Mouse (Mus musculus): ENCODE measurements at regions not wholly inside any gene's neighbourhood (a gene's known extent, or its start where the extent isn't known, plus 50 kb on each side); places are given as distances from the start of the nearest gene placed in this dataset.

DNA sequence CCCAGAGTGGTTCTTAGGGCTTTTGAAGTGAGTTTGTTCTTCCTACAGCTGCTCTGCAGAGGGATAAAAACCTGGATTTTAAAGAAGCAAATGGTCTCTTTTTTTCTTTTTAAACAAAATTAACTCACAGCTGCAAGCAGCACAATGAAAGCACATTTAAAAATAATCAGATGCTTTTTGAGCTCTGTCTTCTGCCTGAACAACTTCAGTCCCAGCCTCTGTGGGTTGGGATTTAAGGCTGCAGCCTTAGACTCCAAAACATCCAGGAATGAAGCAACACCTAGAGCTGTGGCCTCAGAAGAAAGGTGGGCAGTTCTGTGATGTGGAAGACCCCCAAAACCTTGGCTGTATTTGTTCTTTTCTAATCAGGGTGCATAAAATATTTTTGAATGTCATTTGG, 446.7 kb upstream of the Pkn2 start:
- no peaks in the 10 kb centered on the region for H3K27me3 ChIP-seq (replicated peaks; ENCODE audit: control insufficient read depth, insufficient read depth, low read length)

GRCm38 (mm10) chr3:143327652-143328051, 445.8 kb upstream of the Pkn2 start:
- Histone ChIP-seq H3K4me1 (ENCODE audit: control insufficient read depth, insufficient read depth, low read length) (no peaks in the 10 kb centered on the region), H3K4me3 (ENCODE audit: low read depth, low read length) (no peak overlapping the region), H3K27ac (replicated peaks; ENCODE audit: low read depth, low read length) (no peak overlapping the region), H3K36me3 (ENCODE audit: control insufficient read depth, insufficient read depth, low read length) (no peaks in the 10 kb centered on the region), H3K9ac (ENCODE audit: low read depth, low read length) (no peak overlapping the region), H3K27me3 (replicated peaks; ENCODE audit: control insufficient read depth, insufficient read depth, low read length) (no peaks in the 10 kb centered on the region), H3K9me3 (ENCODE audit: control insufficient read depth, low read length) (no peaks in the 10 kb centered on the region), H3K4me2 (ENCODE audit: low read depth, low read length) (no peak overlapping the region)
- no peak for DNase-seq (ENCODE audit: low spot score)
- WGBS, result 55% methylated on average over 4 of the region's 4 CpGs
- no peak for ATAC-seq (ENCODE audit: low read depth)

More for the DNA sequence above, 446.7 kb upstream of the Pkn2 start:
- Histone ChIP-seq H3K4me1 (ENCODE audit: control insufficient read depth, insufficient read depth, low read length) (no peaks in the 10 kb centered on the region), H3K9me3 (ENCODE audit: control insufficient read depth, low read length) (no peaks in the 10 kb centered on the region), H3K4me3 (ENCODE audit: low read depth, low read length) (no peak overlapping the region), H3K27ac (replicated peaks; ENCODE audit: low read depth, low read length) (no peak overlapping the region), H3K36me3 (ENCODE audit: control insufficient read depth, insufficient read depth, low read length) (no peaks in the 10 kb centered on the region), H3K4me2 (ENCODE audit: low read depth, low read length) (no peak overlapping the region), H3K9ac (ENCODE audit: low read depth, low read length) (no peak overlapping the region)
- no peak for DNase-seq (ENCODE audit: low spot score)
- no peak for ATAC-seq (ENCODE audit: low read depth)

GRCm38 (mm10) chr3:143316457-143316856, 434.7 kb upstream of the Pkn2 start:
- no peak for ATAC-seq (ENCODE audit: low read depth)
- peak; percentile 30 for DNase-seq (ENCODE audit: low spot score)
- Histone ChIP-seq H3K4me2 (ENCODE audit: low read depth, low read length) (no peak overlapping the region), H3K36me3 (ENCODE audit: control insufficient read depth, insufficient read depth, low read length) (no peaks in the 10 kb centered on the region), H3K4me1 (ENCODE audit: control insufficient read depth, insufficient read depth, low read length) (no peaks in the 10 kb centered on the region), H3K27ac (replicated peaks; ENCODE audit: low read depth, low read length) (no peak overlapping the region), H3K4me3 (ENCODE audit: low read depth, low read length) (no peak overlapping the region), H3K9me3 (ENCODE audit: control insufficient read depth, low read length) (no peaks in the 10 kb centered on the region), H3K27me3 (replicated peaks; ENCODE audit: control insufficient read depth, insufficient read depth, low read length) (no peaks in the 10 kb centered on the region), H3K9ac (ENCODE audit: low read depth, low read length) (no peak overlapping the region)
- 47% methylated on average over 7 of the region's 7 CpGs for WGBS

DNA sequence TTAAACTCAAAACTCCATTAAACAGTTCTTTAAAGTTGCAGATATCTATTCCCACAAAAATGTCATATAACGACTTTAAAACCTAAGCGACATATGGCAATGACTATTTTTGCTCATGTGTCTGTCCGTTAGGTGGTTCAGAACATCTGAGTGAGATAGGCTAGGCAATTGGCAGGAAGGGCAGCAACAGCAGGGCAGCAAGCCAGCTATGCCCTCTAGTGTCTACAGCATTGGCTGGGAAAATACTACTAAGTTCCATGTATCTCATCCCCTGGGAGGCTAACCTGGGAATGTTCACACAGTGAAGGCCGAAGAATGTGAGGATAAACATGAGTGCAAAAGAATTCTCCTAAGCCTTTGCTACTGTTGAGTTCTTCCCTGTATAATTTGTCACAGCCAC, 410.0 kb upstream of the Pkn2 start:
- no peak for DNase-seq (ENCODE audit: low spot score)

DNA sequence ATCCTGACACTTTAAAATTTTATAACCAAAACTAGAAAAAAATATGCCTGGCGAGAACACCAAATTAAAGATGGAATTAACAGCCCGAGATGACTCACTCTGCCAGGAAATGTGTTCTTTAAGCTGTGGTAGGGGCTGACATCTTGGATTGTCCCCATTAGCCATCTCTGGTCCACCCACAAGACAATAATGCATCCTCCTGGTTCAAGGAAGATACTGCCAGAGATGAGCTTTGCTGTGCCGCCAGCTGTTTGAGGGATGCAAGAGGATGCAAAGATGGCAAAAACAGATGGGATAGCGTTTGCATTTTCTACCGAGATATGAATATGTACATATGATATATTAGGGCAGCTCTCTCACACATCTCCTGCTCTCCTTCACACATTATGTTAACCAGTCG, 382.3 kb upstream of the Pkn2 start:
- Histone ChIP-seq H3K36me3 (ENCODE audit: control insufficient read depth, insufficient read depth, low read length) (no peaks in the 10 kb centered on the region), H3K27me3 (replicated peaks; ENCODE audit: control insufficient read depth, insufficient read depth, low read length) (no peaks in the 10 kb centered on the region), H3K4me1 (ENCODE audit: control insufficient read depth, insufficient read depth, low read length) (no peaks in the 10 kb centered on the region), H3K9me3 (ENCODE audit: control insufficient read depth, low read length) (no peaks in the 10 kb centered on the region), H3K9ac (ENCODE audit: low read depth, low read length) (no peak overlapping the region), H3K4me3 (ENCODE audit: low read depth, low read length) (no peak overlapping the region), H3K27ac (replicated peaks; ENCODE audit: low read depth, low read length) (no peak overlapping the region), H3K4me2 (ENCODE audit: low read depth, low read length) (no peak overlapping the region)
- DNase-seq (ENCODE audit: low spot score), result no peak
- 84% methylated on average over 6 of the region's 6 CpGs for WGBS
- no peak for ATAC-seq (ENCODE audit: low read depth)

More for the DNA sequence above, 410.0 kb upstream of the Pkn2 start:
- Histone ChIP-seq H3K4me2 (ENCODE audit: low read depth, low read length) (no peak overlapping the region), H3K4me3 (ENCODE audit: low read depth, low read length) (no peak overlapping the region), H3K9me3 (ENCODE audit: control insufficient read depth, low read length) (no peaks in the 10 kb centered on the region), H3K36me3 (ENCODE audit: control insufficient read depth, insufficient read depth, low read length) (no peaks in the 10 kb centered on the region), H3K27me3 (replicated peaks; ENCODE audit: control insufficient read depth, insufficient read depth, low read length) (no peaks in the 10 kb centered on the region), H3K4me1 (ENCODE audit: control insufficient read depth, insufficient read depth, low read length) (no peaks in the 10 kb centered on the region), H3K9ac (ENCODE audit: low read depth, low read length) (no peak overlapping the region), H3K27ac (replicated peaks; ENCODE audit: low read depth, low read length) (no peak overlapping the region)
- no peak for ATAC-seq (ENCODE audit: low read depth)
- 79% methylated on average over 4 of the region's 4 CpGs for WGBS

DNA sequence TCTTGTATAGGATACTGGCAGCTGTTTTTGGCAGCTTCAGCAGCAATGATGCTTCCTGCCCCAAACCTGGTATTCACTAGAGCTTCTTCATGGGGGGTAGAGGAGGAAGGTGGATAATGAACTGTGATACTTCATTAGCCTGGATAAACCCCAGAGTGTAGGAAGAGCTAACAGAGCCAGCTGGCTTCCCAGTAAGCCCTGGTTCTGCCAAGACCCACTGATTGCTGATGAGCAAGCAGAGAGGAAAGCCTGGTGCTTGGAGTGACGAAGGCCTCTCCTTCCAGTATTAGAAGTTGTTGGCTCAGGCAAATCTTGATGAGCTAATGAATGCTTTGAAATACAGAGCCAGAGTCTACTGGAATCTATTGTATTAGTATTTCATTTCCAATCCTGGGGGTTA, 370.8 kb upstream of the Pkn2 start:
- Histone ChIP-seq H3K4me1 (ENCODE audit: control insufficient read depth, insufficient read depth, low read length) (no peaks in the 10 kb centered on the region), H3K36me3 (ENCODE audit: control insufficient read depth, insufficient read depth, low read length) (no peaks in the 10 kb centered on the region), H3K27me3 (replicated peaks; ENCODE audit: control insufficient read depth, insufficient read depth, low read length) (no peaks in the 10 kb centered on the region), H3K4me3 (ENCODE audit: low read depth, low read length) (no peak overlapping the region), H3K4me2 (ENCODE audit: low read depth, low read length) (no peak overlapping the region), H3K27ac (replicated peaks; ENCODE audit: low read depth, low read length) (no peak overlapping the region), H3K9ac (ENCODE audit: low read depth, low read length) (no peak overlapping the region), H3K9me3 (ENCODE audit: control insufficient read depth, low read length) (no peaks in the 10 kb centered on the region)
- ATAC-seq (ENCODE audit: low read depth) (no peak), DNase-seq (ENCODE audit: low spot score) (no peak)
- WGBS, result 89% methylated on average over 1 of the region's 1 CpGs

DNA sequence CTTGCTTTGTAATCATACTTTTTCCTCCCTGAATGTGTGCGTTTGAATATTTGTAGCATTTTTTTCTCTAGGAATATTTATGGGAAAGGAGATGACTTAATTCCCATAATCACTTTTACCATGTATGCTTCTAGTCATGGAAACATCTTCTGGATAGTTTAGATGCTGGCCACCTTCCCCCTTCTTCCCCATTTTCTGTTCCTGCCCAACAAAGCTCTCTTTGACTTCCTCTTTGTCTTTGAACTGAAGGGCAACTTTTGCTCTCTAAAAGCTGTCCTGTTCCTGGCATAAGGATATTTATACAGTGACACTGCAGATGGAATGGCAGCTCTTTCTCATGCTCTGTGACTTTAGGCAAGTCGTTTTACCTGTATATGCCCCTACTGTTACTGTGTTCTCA, 370.2 kb upstream of the Pkn2 start:
- WGBS, result 73% methylated on average over 2 of the region's 2 CpGs
- H3K4me3 ChIP-seq (ENCODE audit: low read depth, low read length), result no peak overlapping the region
- no peaks in the 10 kb centered on the region for H3K4me1 ChIP-seq (ENCODE audit: control insufficient read depth, insufficient read depth, low read length)
- H3K9me3 ChIP-seq (ENCODE audit: control insufficient read depth, low read length), result no peaks in the 10 kb centered on the region
- H3K9ac ChIP-seq (ENCODE audit: low read depth, low read length), result no peak overlapping the region
- no peak for ATAC-seq (ENCODE audit: low read depth)
- H3K4me2 ChIP-seq (ENCODE audit: low read depth, low read length), result no peak overlapping the region
- H3K36me3 ChIP-seq (ENCODE audit: control insufficient read depth, insufficient read depth, low read length), result no peaks in the 10 kb centered on the region
- no peak overlapping the region for H3K27ac ChIP-seq (replicated peaks; ENCODE audit: low read depth, low read length)
- no peaks in the 10 kb centered on the region for H3K27me3 ChIP-seq (replicated peaks; ENCODE audit: control insufficient read depth, insufficient read depth, low read length)
- DNase-seq (ENCODE audit: low spot score), result no peak

- Histone ChIP-seq H3K27ac (replicated peaks; ENCODE audit: low read depth, low read length) (no peak overlapping the region), H3K27me3 (replicated peaks; ENCODE audit: control insufficient read depth, insufficient read depth, low read length) (no peaks in the 10 kb centered on the region), H3K9me3 (ENCODE audit: control insufficient read depth, low read length) (no peaks in the 10 kb centered on the region), H3K36me3 (ENCODE audit: control insufficient read depth, insufficient read depth, low read length) (no peaks in the 10 kb centered on the region), H3K9ac (ENCODE audit: low read depth, low read length) (no peak overlapping the region), H3K4me3 (ENCODE audit: low read depth, low read length) (no peak overlapping the region), H3K4me2 (ENCODE audit: low read depth, low read length) (no peak overlapping the region), H3K4me1 (ENCODE audit: control insufficient read depth, insufficient read depth, low read length) (0 out of 2 replicates have a peak, but pooled peaks cover 3% of the 10 kb centered on the region)
- ATAC-seq (ENCODE audit: low read depth), result no peak
- DNase-seq (ENCODE audit: low spot score), result no peak
- WGBS, result 54% methylated on average over 4 of the region's 4 CpGs
Measured at GRCm38 (mm10) chr3:143242691-143243090, 360.9 kb upstream of the Pkn2 start.

GRCm38 (mm10) chr3:143240545-143241383, 359.0 kb upstream of the Pkn2 start:
- WGBS, result 71% methylated on average over 7 of the region's 7 CpGs
- ATAC-seq (ENCODE audit: low read depth) (no peak), DNase-seq (ENCODE audit: low spot score) (peak; percentile 60)
- H3K36me3 ChIP-seq (ENCODE audit: control insufficient read depth, insufficient read depth, low read length), result no peaks in the 10 kb centered on the region
- H3K27me3 ChIP-seq (replicated peaks; ENCODE audit: control insufficient read depth, insufficient read depth, low read length), result no peaks in the 10 kb centered on the region
- no peak overlapping the region for H3K27ac ChIP-seq (replicated peaks; ENCODE audit: low read depth, low read length)
- 0 out of 2 replicates have a peak, but pooled peaks cover 3% of the 10 kb centered on the region for H3K4me1 ChIP-seq (ENCODE audit: control insufficient read depth, insufficient read depth, low read length)
- H3K4me3 ChIP-seq (ENCODE audit: low read depth, low read length), result no peak overlapping the region
- H3K9me3 ChIP-seq (ENCODE audit: control insufficient read depth, low read length), result no peaks in the 10 kb centered on the region
- no peak overlapping the region for H3K9ac ChIP-seq (ENCODE audit: low read depth, low read length)
- H3K4me2 ChIP-seq (ENCODE audit: low read depth, low read length), result no peak overlapping the region

Measured in embryonic facial prominence, embryonic 14.5 days (tissue).